Mouse (Mus musculus) MEL (cell line): ENCODE measurements around the gene Sipa1l3. TPM values are rescaled to one million over a fixed set of nuclear protein-coding genes. Genes with fewer than 3 reads are reported as not detected.
A peak's percentile ranks its signal among the peaks of the same experiment; 100 is the strongest.

ENCODE experiments used
- DNase-seq: peaks from one replicate; pipeline ENCODE4 v3.0.0; 2011; ENCODE audit warnings: low read depth, low spot score
- H3K27ac ChIP-seq: 2 replicates; pipeline ENCODE4 v1.5.1; 2012; ENCODE audit warnings: low read depth, mild to moderate bottlenecking, control low read depth, low read length, moderate library complexity; ENCODE audit not compliant: control insufficient read depth
- H3K27me3 ChIP-seq, 2 experiments: fragments of 150-350 bp in 1 of 2; sonication (generic) in 1 of 2; 2 replicates each; pipeline ENCODE4 v1.6.1; 2012; ENCODE audit warnings: low read length in 2 of 2, mild to moderate bottlenecking in 2 of 2, improper control_type of control experiment in 1 of 2, moderate library complexity in 1 of 2; ENCODE audit not compliant: insufficient read depth in 2 of 2, control insufficient read depth in 1 of 2
- H3K36me3 ChIP-seq, 2 experiments: 2 replicates each; pipeline ENCODE4 v1.6.1; 2012 to 2014; ENCODE audit warnings: low read length in 2 of 2, improper control_type of control experiment in 1 of 2, inconsistent platforms in 1 of 2, mild to moderate bottlenecking in 1 of 2; ENCODE audit not compliant: insufficient read depth in 2 of 2, control insufficient read depth in 1 of 2
- H3K4me1 ChIP-seq, 2 experiments: fragments of 150-350 bp in 1 of 2; sonication (generic) in 1 of 2; 2 replicates each; pipeline ENCODE4 v1.6.1; 2012; ENCODE audit warnings: low read length in 2 of 2, improper control_type of control experiment in 1 of 2, mild to moderate bottlenecking in 1 of 2; ENCODE audit not compliant: insufficient read depth in 2 of 2, control insufficient read depth in 1 of 2
- H3K4me3 ChIP-seq, 2 experiments: fragments of 150-350 bp in 1 of 2; sonication (generic) in 1 of 2; 2 replicates each; pipeline ENCODE4 v1.5.1; 2012; ENCODE audit warnings: low read depth in 2 of 2, low read length in 2 of 2, mild to moderate bottlenecking in 2 of 2, moderate library complexity in 2 of 2, control low read depth in 1 of 2, improper control_type of control experiment in 1 of 2; ENCODE audit not compliant: control insufficient read depth in 1 of 2, insufficient read depth in 1 of 2
- H3K79me2 ChIP-seq: 2 replicates; pipeline ENCODE4 v1.6.1; 2012; ENCODE audit warnings: mild to moderate bottlenecking, low read length, moderate library complexity; ENCODE audit not compliant: control insufficient read depth, poor library complexity, insufficient read depth
- H3K9ac ChIP-seq: 2 replicates; pipeline ENCODE4 v1.6.1; 2012; ENCODE audit warnings: low read depth, mild to moderate bottlenecking, control low read depth, low read length, moderate library complexity; ENCODE audit not compliant: control insufficient read depth, poor library complexity, severe bottlenecking
- H3K9me3 ChIP-seq: fragments of 150-350 bp; sonication (generic); replicated peaks from 2 replicates; pipeline ENCODE4 v1.6.1; 2012; ENCODE audit warnings: mild to moderate bottlenecking, low read length, improper control_type of control experiment, moderate library complexity; ENCODE audit not compliant: insufficient read depth
- CHD1 ChIP-seq: IDR thresholded peaks from 2 replicates; pipeline ENCODE4 v1.6.1; 2012; ENCODE audit warnings: low read depth, mild to moderate bottlenecking, inconsistent platforms, low read length, improper control_type of control experiment
- E2F4 ChIP-seq: IDR thresholded peaks from 2 replicates; pipeline ENCODE4 v1.6.1; 2011; ENCODE audit warnings: low read depth, low read length, improper control_type of control experiment, borderline replicate concordance
- ELF1 ChIP-seq: IDR thresholded peaks from 2 replicates; pipeline ENCODE4 v1.6.1; 2014; ENCODE audit warnings: low read depth, mild to moderate bottlenecking, inconsistent platforms, low read length, improper control_type of control experiment, moderate library complexity
- EP300 ChIP-seq, 2 experiments: IDR thresholded peaks; 2 replicates each; pipeline ENCODE4 v1.6.1; 2011; ENCODE audit warnings: improper control_type of control experiment in 2 of 2, low read length in 2 of 2, low read depth in 1 of 2, mild to moderate bottlenecking in 1 of 2
- GATA1 ChIP-seq: IDR thresholded peaks from 2 replicates; pipeline ENCODE4 v1.6.1; 2011; ENCODE audit warnings: low read depth, low read length, improper control_type of control experiment
- JUND ChIP-seq: IDR thresholded peaks from 2 replicates; pipeline ENCODE4 v1.6.1; 2011; ENCODE audit warnings: low read depth, mild to moderate bottlenecking, improper control_type of control experiment, low read length
- MXI1 ChIP-seq: IDR thresholded peaks from 2 replicates; pipeline ENCODE4 v1.6.1; 2011; ENCODE audit warnings: mild to moderate bottlenecking, low read depth, low read length, improper control_type of control experiment
- NELFE ChIP-seq: IDR thresholded peaks from 2 replicates; pipeline ENCODE4 v1.6.1; 2011; ENCODE audit warnings: low read depth, low read length, improper control_type of control experiment
- NRF1 ChIP-seq: IDR thresholded peaks from 2 replicates; pipeline ENCODE4 v1.6.1; 2014; ENCODE audit warnings: low read depth, mild to moderate bottlenecking, inconsistent platforms, low read length, improper control_type of control experiment, moderate library complexity; ENCODE audit not compliant: poor library complexity, insufficient read depth, severe bottlenecking
- POLR2AphosphoS2 ChIP-seq: IDR thresholded peaks from 2 replicates; pipeline ENCODE4 v1.6.1; 2011; ENCODE audit warnings: low read length, improper control_type of control experiment
- SMC3 ChIP-seq: IDR thresholded peaks from 2 replicates; pipeline ENCODE4 v1.6.1; 2011; ENCODE audit warnings: low read depth, low read length, improper control_type of control experiment
- TBP ChIP-seq: IDR thresholded peaks from 2 replicates; pipeline ENCODE4 v1.8.0; 2011; ENCODE audit warnings: low read depth, low read length, improper control_type of control experiment
- ZMIZ1 ChIP-seq: IDR thresholded peaks from 2 replicates; pipeline ENCODE4 v1.6.1; 2012; ENCODE audit warnings: low read depth, mild to moderate bottlenecking, inconsistent platforms, low read length, improper control_type of control experiment, moderate library complexity
- ZNF384 ChIP-seq: IDR thresholded peaks from 2 replicates; pipeline ENCODE4 v1.6.1; 2012; ENCODE audit warnings: low read depth, mild to moderate bottlenecking, inconsistent platforms, low read length, improper control_type of control experiment
- polyA plus RNA-seq, 2 experiments: library from polyadenylated mRNA; stranded (reverse) in 1 of 2; unstranded in 1 of 2; fragments of >175 nt in 1 of 2; fragments of >200 nt in 1 of 2; gene quantifications; 2 replicates each; pipeline versions ENCODE4 v1.2.1 to v1.2.4; 2012; ENCODE audit warnings: low replicate concordance in 2 of 2, low read depth in 1 of 2; ENCODE audit not compliant: insufficient read length in 2 of 2, insufficient read depth in 1 of 2, missing spikeins in 1 of 2
- total RNA-seq: library from RNA; depleted of rRNA; stranded (reverse); fragments of 300-350 nt; gene quantifications from 2 replicates; pipeline ENCODE4 v1.2.3, GENCODE M21; 2012

Sipa1l3 gene
- total and polyA plus RNA-seq, 3 experiments: 14.9 to 49.4 TPM; not detected in 1

DNA sequence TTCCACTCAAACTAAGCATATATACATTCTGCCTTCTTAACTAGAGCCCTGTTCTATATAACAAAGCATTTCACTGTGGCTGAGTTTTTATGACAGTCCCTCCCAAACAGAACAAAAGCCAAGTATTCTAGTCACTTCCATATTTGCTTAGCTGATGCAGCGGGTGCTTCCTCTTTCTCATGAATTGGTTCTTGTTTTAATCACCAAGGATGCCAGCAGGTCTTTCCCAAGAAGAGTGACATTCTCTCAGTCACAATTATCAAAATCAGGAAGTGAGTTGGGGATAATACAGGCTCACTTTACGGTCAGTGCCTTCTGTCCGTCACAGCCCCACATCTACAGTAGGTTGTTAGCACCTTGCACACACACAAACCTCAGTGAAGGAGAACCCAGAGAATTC lies 26.6 kb downstream of the Sipa1l3 start:
- Histone ChIP-seq H3K9ac (no peak overlapping the region), H3K9me3 (no peaks in the 10 kb centered on the region), H3K36me3 (peaks cover 0 to 16% of the 10 kb centered on the region in 2 experiments; a peak in 2 of 4 replicates), H3K4me3 (no peak overlapping the region), H3K27me3 (no peaks in the 10 kb centered on the region), H3K27ac (peak overlapping the region; percentile 43), H3K79me2 (peaks cover 15% of the 10 kb centered on the region; the same call in 1 of the 2 replicates), H3K4me1 (peaks cover 2 to 12% of the 10 kb centered on the region in 2 experiments; a peak in 3 of 4 replicates)
- DNase-seq: peak; percentile 89
- TF ChIP-seq ZMIZ1 (no peak), ELF1 (peak; percentile 35; the same call in 1 of the 2 replicates), EP300 (IDR thresholded peaks at IDR 0.05; ENCODE audit: low read depth in 1 of 2, low read length in 2 of 2) (0 out of 4 replicates have a peak, but pooled peaks of 1 of the 2 experiments have one; percentile 14), NELFE (no peak), MXI1 (no peak), CHD1 (no peak), TBP (peak; percentile 76)

DNA sequence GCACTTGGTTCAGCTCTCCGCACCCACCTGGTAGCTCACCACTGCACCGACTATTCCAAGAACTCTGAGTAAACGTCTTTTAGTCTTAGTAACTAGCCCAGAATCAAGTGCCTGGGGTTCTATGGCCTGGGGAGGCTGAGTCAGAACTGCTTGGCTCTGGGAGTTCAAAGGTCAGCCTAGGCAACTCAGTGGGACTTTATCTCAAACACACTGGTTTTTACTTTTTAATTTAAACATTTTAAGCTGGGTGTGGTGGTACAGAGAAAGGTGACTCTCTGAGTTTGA lies 27.0 kb downstream of the Sipa1l3 start:
- DNase-seq: peak; percentile 11
- Histone ChIP-seq H3K79me2 (peaks cover 15% of the 10 kb centered on the region; the same call in 1 of the 2 replicates), H3K27ac (peak overlapping the region; percentile 24)

GRCm38 (mm10) chr7:29490704-29491470 lies 27.6 kb downstream of the Sipa1l3 start:
- Histone ChIP-seq H3K27me3 (no peaks in the 10 kb centered on the region), H3K9ac (no peak overlapping the region), H3K9me3 (no peaks in the 10 kb centered on the region), H3K27ac (peak overlapping the region; percentile 24; the same call in 1 of the 2 replicates), H3K4me1 (peaks cover 2 to 12% of the 10 kb centered on the region in 2 experiments; a peak in 3 of 4 replicates)
- TF ChIP-seq ZNF384 (peak; percentile 57), JUND (no peak)
- TF ChIP-seq, all 39 proteins: peak for 1
- peaks cover 0 to 16% of the 10 kb centered on the region in 2 experiments; a peak in 2 of 4 replicates for H3K36me3 ChIP-seq
- H3K79me2 ChIP-seq: peaks cover 15% of the 10 kb centered on the region; the same call in 1 of the 2 replicates
- peak; percentile 20 for DNase-seq
- no peak overlapping the region for H3K4me3 ChIP-seq

More for the DNA sequence above, 27.0 kb downstream of the Sipa1l3 start:
- Histone ChIP-seq H3K36me3 (peaks cover 0 to 16% of the 10 kb centered on the region in 2 experiments; a peak in 2 of 4 replicates), H3K9me3 (no peaks in the 10 kb centered on the region), H3K4me3 (no peak overlapping the region), H3K4me1 (peaks cover 2 to 12% of the 10 kb centered on the region in 2 experiments; a peak in 3 of 4 replicates), H3K9ac (no peak overlapping the region), H3K27me3 (no peaks in the 10 kb centered on the region)
- no peak for TF ChIP-seq POLR2AphosphoS2
- TF ChIP-seq SMC3: no peak
- TF ChIP-seq NRF1: no peak
- no peak for TF ChIP-seq E2F4
- no peak for TF ChIP-seq TBP
- no peak for TF ChIP-seq GATA1
- no peak for TF ChIP-seq ZNF384
- TF ChIP-seq, all 39 proteins: peak for 0
